Mouse (Mus musculus) large intestine, adult 2 months (tissue): ENCODE results near the gene Vmn2r15. TPM values are rescaled to one million over a fixed set of nuclear protein-coding genes. Genes with fewer than 3 reads are reported as not detected.

ENCODE experiments used
- DNase-seq: peaks from one replicate; pipeline ENCODE4 v3.0.0-alpha.2; 2012; ENCODE audit warnings: low read depth, low spot score
- whole genome bisulfite sequencing: fragments of 180-500 bp; shearing (Covaris S2); methylation state at CpG from one replicate; pipeline ENCODE4 v1.1.7; 2018; 5-methylcytosine and 5-hydroxymethylcytosine counted together
- polyA plus RNA-seq: library from polyadenylated mRNA; depleted of rRNA; stranded (reverse); fragments of >200 nt; gene quantifications from 2 replicates; pipeline ENCODE4 v1.2.3, GENCODE M21; 2012; rRNA removed

Vmn2r15 gene
- polyA plus RNA-seq: not detected in 2 replicates

- 53% methylated on average over 3 of the region's 3 CpGs for WGBS
- DNase-seq: no peak
Measured at GRCm38 (mm10) chr5:109297544-109297943, at the start of gene Vmn2r15. TSS of gene Vmn2r15 (minus strand) at chr5:109297644.

DNA sequence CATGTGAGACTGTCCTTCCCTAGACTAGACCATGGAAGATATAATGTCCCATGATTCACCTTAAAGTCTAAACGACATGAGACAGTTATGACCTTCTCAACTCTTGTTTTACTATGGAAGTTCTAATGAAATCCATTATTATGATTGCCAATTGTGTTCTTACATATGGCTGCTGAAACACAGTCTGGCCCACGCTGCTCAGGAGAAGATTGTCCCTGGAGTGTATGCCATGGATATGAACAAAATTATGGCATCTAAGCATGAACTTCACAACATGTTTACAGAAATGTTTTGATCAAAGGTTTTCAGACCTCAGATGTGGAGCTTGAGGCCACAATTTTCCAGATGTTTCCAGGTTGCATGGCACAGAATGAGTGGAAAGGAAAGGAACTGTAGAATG, 32.4 kb upstream of the Vmn2r15 start, which contains the start of gene Vmn2r16:
Gene Vmn2r16 (plus strand): TSS at position 301 of the 400 bp plus-strand sequence.
- 48% methylated on average over 2 of the region's 2 CpGs for WGBS
- DNase-seq: no peak

GRCm38 (mm10) chr5:109294655-109295054, 2.8 kb downstream of the Vmn2r15 start:
- WGBS: 71% methylated on average over 3 of the region's 3 CpGs
- no peak for DNase-seq

Other genes starting within 250 kb of the Vmn2r15 start
- gene Vmn2r11, start 238.1 kb downstream of the Vmn2r15 start, polyA plus RNA-seq: not detected in 2 replicates
- not detected in 2 replicates for gene Vmn2r12, start 199.7 kb downstream of the Vmn2r15 start, polyA plus RNA-seq
- gene Vmn2r13, start 105.4 kb downstream of the Vmn2r15 start, polyA plus RNA-seq: not detected in 2 replicates
- gene Vmn2r14, start 72.9 kb downstream of the Vmn2r15 start, polyA plus RNA-seq: not detected in 2 replicates
- not detected in 2 replicates for gene Vmn2r16, start 32.5 kb upstream of the Vmn2r15 start, polyA plus RNA-seq
- not detected in 2 replicates for gene Vmn2r17, start 122.0 kb upstream of the Vmn2r15 start, polyA plus RNA-seq